Mouse (Mus musculus): ENCODE data around the gene Tas2r126.
"Not testable (repeated sequence)": the region's sequence is repeated elsewhere in the genome, so short reads cannot be mapped to it uniquely, and the experiment has no call there.

The Tas2r126 gene
- long read RNA-seq, experiment 1: 0 reads
- long read RNA-seq, experiment 2: 0 reads

DNA sequence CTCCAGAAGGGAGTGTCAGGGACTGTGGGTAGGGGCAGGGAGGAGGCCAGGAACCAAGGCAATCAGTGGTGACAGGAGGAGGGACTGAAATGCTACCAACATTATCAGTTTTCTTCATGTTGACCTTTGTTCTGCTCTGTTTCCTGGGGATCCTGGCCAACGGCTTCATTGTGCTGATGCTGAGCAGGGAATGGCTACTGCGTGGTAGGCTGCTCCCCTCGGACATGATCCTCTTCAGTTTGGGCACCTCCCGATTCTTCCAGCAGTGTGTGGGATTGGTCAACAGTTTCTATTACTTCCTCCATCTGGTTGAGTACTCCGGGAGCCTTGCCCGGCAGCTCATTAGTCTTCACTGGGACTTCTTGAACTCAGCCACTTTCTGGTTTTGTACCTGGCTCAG is at the start of gene Tas2r126:
Gene Tas2r126 (plus strand): TSS at position 90 of the 400 bp plus-strand sequence.
- intact Hi-C loops (cut with DNase I): loop anchor here (10.0 kb wide), 1 partner anchor 90 kb away; the partner anchor contains the start of gene Zyx

GRCm38 (mm10) chr6:42385635-42386034 is 48.7 kb upstream of the Tas2r126 start:
- intact Hi-C loops (cut with DNase I): no loop called here

- intact Hi-C loops (cut with DNase I): no loop called here
Observed at GRCm38 (mm10) chr6:42391796-42392330, 42.5 kb upstream of the Tas2r126 start.

GRCm38 (mm10) chr6:42395960-42396809 is 38.1 kb upstream of the Tas2r126 start:
- intact Hi-C loops (cut with DNase I): no loop called here

DNA sequence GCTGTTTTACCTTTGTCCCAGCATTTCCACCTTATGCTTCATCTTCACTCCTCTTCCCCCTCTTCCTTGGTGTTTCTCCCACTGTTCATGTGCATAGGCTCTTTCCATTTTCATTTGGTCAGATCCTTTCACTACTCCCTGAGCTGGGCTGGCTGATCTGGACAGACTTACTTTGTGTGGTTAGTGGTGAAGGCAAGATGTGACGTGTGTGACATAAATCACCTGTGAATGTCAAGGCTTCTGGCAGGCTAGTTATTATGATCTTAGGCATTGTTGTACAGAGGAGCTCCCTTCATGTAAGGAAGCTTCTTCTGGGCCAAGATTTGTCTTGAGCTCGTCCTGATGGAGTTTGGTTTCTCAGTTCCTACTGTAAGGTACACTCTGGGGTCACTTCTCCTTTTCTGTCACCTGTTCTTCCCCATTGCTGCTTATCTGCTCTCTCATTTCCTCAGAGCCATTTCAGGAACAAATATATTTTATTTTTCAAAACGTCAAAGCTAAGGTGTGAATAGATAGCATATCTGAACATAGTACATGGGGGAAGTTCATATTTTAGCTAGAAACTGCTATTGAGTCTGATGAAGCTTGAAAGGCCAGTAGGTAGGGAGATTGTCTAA is 37.2 kb upstream of the Tas2r126 start:
- intact Hi-C loops (cut with DNase I): no loop called here

- intact Hi-C loops (cut with DNase I): no loop called here
Observed at GRCm38 (mm10) chr6:42398285-42398684, 36.0 kb upstream of the Tas2r126 start.

GRCm38 (mm10) chr6:42398998-42399397 is 35.3 kb upstream of the Tas2r126 start:
- intact Hi-C loops (cut with DNase I): no loop called here

GRCm38 (mm10) chr6:42399938-42400337 is 34.4 kb upstream of the Tas2r126 start, which contains the start of gene Tas2r143:
TSS of gene Tas2r143 (plus strand) at chr6:42400238.
- intact Hi-C loops (cut with DNase I): no loop called here

DNA sequence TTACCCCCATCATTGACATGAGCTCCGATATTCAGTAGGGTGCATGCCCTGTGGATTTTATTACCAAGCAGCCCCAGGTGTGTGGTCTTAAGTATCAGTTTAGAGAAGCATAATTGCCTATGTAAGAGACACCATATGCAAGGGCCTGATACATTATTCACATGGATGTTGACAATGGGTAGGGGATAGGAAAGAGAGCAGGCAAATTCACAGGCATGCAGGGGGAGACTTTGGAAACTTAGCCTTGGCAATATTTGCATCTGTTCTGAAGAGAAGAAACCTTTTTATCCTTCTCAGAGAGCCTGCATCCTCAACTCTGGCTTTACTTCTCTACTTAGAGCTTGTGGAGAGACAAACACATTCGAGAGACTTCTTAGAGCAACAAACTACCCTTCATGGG is 29.2 kb upstream of the Tas2r126 start, which contains the start of gene Tas2r135:
Gene Tas2r135 (plus strand): TSS at position 301 of the 400 bp plus-strand sequence.
- intact Hi-C loops (cut with DNase I): no loop called here

- intact Hi-C loops (cut with DNase I): no loop called here
Observed at GRCm38 (mm10) chr6:42419443-42419842, 14.9 kb upstream of the Tas2r126 start.

- intact Hi-C loops (cut with DNase I): no loop called here
Observed at GRCm38 (mm10) chr6:42421439-42421838, 12.9 kb upstream of the Tas2r126 start.

DNA sequence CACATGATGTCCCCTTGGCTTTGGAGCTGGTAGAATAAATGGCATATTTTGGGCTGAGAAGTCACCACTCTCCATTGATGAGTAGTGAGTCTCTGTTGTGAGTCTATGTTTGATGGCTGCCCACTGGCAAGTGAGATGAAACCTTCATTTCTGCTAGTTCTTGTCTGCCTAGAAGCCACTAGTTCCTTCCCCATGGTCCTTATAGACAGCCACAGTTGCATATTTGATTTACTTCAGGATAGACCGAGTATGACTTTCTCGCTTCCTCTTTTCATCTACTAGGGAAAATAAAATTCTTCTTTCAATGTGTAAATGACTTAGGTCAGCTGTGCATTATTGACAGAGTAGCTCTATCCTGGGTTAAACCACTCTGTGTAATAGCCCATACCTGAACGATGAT is 9.9 kb upstream of the Tas2r126 start:
- intact Hi-C loops (cut with DNase I): no loop called here

- intact Hi-C loops (cut with DNase I): no loop called here
Observed at GRCm38 (mm10) chr6:42426337-42426736, 8.0 kb upstream of the Tas2r126 start.

GRCm38 (mm10) chr6:42433554-42433953 is 781 bp upstream of the Tas2r126 start:
- intact Hi-C loops (cut with DNase I): loop anchor here (10.0 kb wide), 1 partner anchor 89 kb away; the partner anchor contains the start of gene Zyx

GRCm38 (mm10) chr6:42435490-42435889 is 1.2 kb downstream of the Tas2r126 start:
- intact Hi-C loops (cut with DNase I): loop anchor here (10.0 kb wide), 1 partner anchor 91 kb away; the partner anchor contains the start of gene Zyx

DNA sequence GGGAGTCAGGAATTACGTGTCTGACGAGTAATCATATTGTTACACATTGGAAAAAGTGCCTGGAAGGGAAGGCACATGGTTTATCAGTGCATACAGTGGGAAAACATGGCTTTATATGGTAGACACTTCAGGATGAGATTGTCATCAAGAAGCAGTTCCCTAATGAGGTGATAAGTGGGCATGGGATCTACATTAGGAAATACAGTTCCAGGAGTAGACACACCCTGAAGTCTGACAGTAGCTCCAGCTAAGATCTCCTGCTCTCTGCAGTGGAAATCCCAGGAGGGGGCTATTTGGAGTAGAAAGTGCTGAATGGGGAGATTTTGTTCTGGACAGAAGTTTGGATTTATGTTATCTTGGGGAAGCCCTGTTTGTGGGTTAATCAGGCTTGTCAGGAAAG is 7.1 kb downstream of the Tas2r126 start:
- intact Hi-C loops (cut with DNase I): no loop called here

GRCm38 (mm10) chr6:42444491-42444890 is 10.2 kb downstream of the Tas2r126 start:
- intact Hi-C loops (cut with DNase I): no loop called here

GRCm38 (mm10) chr6:42447381-42447780 is 13.0 kb downstream of the Tas2r126 start:
- intact Hi-C loops (cut with DNase I): no loop called here

DNA sequence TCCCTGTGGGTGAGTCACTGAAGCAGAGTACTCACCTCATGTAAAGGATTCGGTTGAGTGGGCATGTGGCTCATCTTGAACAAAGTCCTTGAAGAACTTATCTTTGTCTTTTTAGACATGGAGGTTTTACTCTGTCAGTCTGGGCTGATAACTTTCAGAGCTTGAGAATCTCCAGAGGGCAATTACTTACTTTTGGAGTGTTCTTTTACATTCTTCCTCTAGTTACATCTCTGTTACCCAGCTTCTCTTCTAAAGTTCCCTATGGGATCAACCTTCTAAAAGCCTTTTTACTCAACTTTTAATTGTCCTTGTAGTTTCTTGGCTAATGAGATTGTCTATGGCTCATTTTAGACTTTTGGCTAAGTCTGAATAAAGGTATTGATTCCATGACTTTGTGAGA is 30.8 kb downstream of the Tas2r126 start, which contains the start of gene Olfr458:
Gene Olfr458 (minus strand): TSS at position 101 of the 400 bp plus-strand sequence.
- intact Hi-C loops (cut with DNase I): no loop called here

DNA sequence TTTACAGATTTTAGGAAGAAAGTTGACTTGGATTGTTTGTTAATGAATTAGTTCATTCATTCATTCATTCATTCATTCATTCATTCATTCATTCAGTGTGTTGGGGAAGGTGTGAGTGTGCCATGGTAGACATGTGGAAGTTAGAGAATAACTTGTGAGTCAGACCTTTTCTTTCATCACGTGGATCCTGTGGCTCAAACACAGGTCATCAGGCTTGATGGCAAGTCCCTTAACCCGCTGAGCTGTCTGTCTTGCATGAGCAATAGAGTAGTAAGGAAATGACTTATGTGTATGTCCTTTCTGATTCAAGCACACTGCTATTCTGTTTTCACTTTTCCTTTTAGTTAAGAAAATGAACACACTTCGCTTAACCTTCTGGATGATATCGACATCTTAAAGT is 36.2 kb downstream of the Tas2r126 start:
- intact Hi-C loops (cut with DNase I): no loop called here

- intact Hi-C loops (cut with DNase I): not testable (repeated sequence)
Observed at GRCm38 (mm10) chr6:42471298-42471697, 37.0 kb downstream of the Tas2r126 start.

DNA sequence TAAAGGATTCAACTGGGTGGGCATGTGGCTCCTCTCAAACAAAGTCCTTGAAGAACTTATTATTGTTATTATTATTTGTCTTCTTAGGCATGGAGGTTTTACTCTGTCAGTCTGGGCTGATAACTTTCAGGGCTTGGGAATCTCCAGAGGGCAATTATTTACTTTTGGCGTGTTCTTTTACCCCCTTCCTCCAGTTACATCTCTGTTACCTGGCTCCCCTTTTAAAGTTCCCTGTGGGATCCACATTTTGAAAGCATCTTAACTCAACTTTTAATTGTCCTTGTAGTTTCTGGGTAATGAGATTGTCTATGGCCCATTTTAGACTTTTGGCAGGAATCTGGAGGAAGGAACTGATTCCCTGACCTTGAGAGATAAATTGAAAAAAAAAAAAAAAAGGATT is 41.9 kb downstream of the Tas2r126 start, which contains the start of gene Olfr457:
Gene Olfr457 (minus strand): TSS at position 101 of the 400 bp plus-strand sequence.
- intact Hi-C loops (cut with DNase I): no loop called here

Measured in adrenal gland (tissue).